Mouse (Mus musculus): ENCODE results near the gene Diaph2. TPM values are rescaled to one million over a fixed set of nuclear protein-coding genes. Genes with fewer than 3 reads are reported as not detected.
"Not testable (repeated sequence)": the region's sequence is repeated elsewhere in the genome, so short reads cannot be mapped to it uniquely, and the experiment has no call there.

Gene Diaph2
- total RNA-seq, 2 experiments from 2014 or later, result 14.7 to 15.2 TPM

DNA sequence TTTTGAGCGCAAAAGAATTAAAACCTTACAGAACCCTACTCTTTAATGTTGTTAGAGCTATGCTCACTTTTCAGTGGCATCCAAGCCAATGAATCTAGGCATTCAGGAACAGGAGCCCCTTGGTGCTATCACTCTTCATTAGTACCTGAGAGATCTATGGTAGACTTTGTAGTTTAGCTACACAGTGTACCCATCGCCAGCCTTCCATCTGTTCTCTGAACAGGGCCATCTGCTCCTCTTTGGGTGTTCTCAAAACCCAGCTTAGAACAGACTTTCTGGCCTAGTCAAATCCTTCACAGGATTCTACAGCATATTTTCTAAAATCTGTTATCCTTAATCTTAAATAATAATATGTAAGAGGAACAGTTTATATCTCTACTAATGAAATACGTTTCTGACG lies 504.1 kb downstream of the Diaph2 start:
- intact Hi-C loops (cut with DNase I), result no loop called here

DNA sequence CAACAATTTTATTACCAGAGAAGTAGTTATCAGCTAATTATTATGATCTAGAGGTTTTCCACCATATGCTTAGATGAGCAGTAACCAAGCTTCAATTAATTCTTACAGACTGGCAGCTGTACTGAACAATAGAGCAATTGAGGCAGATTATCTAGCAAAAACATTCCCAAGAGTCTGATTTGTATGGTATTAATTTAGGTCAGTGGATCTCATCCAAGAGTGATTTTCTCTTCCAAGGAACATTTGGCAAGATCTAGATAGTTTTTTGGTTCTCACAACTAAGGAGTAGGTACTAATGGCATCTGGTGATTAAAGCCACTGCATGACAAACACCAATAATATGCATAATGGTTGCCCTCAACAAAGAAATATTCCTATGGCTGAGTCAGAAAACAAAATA lies 516.2 kb downstream of the Diaph2 start:
- no peak for DNase-seq
- intact Hi-C loops (cut with DNase I), result no loop called here

More for the DNA sequence above, 504.1 kb downstream of the Diaph2 start:
- DNase-seq, result no peak

GRCm38 (mm10) chrX:130279144-130279543 lies 529.6 kb downstream of the Diaph2 start:
- intact Hi-C loops (cut with DNase I), result no loop called here
- no peak for DNase-seq

DNA sequence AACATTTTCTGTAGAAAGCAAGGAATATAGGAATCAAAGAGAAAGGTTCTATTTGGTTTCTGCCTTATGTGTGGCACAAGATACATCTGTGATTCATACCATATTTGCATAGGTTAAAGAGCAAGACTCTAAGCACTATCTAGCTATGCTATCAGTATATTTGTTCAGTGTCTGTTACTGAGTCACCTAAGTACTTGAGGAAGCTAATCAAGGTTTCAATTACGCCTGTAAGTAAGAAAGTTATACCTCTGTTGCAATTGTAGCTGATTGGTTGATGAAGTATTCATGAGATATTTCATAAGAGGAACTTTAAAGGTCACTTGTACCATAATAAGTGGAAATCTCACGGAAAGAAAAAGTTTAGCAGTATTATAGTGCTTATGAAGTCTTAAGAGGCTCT lies 531.9 kb downstream of the Diaph2 start:
- intact Hi-C loops (cut with DNase I), result no loop called here
- no peak for DNase-seq

DNA sequence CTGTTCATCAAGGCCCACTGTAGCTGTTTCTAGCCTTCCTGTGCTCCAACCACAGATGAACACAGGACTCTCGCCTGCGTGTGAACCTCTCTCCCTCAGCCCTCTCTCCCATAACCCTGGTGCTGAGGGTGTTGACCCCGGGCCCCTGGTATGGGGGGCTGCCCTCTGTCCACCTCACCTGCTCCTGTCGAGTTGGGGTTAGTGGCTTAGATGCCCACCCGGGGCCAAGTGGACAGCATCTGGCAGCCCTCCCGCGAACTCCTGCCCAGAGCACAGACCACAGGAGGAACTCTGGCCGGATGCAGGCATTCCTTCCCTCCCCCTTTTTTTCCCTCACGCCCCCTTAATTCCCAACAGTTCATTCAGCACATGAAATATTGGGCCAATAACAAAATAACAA lies 537.5 kb downstream of the Diaph2 start:
- intact Hi-C loops (cut with DNase I), result no loop called here
- DNase-seq, result no peak

GRCm38 (mm10) chrX:130289775-130290174 lies 540.2 kb downstream of the Diaph2 start:
- no peak for DNase-seq
- intact Hi-C loops (cut with DNase I), result no loop called here

DNA sequence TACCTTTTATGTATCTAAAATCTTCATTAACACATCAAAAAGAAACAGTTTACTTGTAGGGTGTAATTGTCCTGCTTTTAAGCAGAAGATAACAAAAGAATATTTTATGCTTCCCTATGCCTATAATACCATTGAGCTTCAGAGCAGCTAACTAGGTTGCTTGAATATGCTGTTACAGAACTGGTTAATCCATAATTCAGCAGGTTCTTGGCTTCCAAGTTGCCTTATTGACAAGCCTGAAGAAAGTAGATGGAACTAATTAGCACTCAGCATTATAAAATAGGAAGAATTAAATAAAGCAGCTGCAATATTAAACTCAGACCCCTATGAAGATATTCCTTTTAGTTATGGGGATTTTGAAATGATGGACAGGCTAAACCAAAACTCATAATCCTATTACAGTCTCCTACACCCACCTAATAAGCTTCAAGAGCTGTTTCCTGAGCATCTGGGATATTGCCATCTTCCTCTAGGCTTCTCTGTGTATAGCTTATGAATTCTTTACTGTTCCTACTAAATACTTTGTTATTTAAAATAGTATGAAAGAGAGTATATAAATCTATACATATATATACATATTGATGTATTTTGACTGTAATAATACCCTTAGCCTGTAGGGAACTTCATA lies 601.4 kb downstream of the Diaph2 start:
- DNase-seq, result no peak
- intact Hi-C loops (cut with DNase I), result no loop called here

DNA sequence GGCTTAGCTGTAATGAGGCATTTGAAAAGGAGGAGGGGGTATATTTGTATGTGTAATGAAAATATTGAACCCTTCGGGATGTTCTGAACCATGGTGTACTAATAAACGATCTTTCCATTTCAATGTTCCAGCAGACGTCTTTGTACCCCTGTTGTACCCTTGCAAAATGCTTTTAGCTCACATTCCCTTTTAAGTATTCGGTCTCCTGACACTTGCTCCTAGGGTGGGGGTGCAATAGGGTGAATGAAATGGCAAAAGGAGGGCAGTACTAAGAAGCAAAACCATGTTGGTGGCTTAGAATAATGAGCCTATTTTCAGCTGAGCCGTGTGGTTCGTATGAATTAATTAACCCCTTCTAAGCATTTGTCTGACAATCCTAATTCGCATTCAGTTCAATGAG lies 601.9 kb downstream of the Diaph2 start:
- intact Hi-C loops (cut with DNase I), result no loop called here
- DNase-seq, result no peak

GRCm38 (mm10) chrX:130393508-130394145 lies 644.1 kb downstream of the Diaph2 start:
- intact Hi-C loops (cut with DNase I), result no loop called here
- DNase-seq, result no peak

- intact Hi-C loops (cut with DNase I), result no loop called here
- DNase-seq, result peak in 1 of 2 experiments; percentile 6
Measured at GRCm38 (mm10) chrX:130403214-130403613, 653.7 kb downstream of the Diaph2 start.

DNA sequence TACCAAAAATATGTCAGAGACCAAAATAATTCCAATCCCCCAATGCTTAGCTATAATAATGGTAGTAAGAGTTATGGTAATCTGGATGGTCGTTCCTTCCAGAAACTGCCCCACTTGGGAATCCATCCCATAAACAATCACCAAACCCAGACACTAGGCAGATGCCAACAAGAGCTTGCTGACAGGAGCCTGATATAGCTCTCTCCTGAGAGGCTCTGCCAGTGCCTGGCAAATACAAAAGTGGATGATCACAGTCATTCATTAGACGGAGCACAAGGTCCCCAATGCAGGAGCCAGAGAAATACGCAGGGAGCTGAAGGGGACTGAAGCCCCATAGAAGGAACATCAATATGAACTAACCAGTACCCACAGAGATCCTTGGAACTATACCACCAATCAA lies 657.9 kb downstream of the Diaph2 start:
- DNase-seq, result peak in 1 of 2 experiments; percentile 10
- intact Hi-C loops (cut with DNase I), result not testable (repeated sequence)

DNA sequence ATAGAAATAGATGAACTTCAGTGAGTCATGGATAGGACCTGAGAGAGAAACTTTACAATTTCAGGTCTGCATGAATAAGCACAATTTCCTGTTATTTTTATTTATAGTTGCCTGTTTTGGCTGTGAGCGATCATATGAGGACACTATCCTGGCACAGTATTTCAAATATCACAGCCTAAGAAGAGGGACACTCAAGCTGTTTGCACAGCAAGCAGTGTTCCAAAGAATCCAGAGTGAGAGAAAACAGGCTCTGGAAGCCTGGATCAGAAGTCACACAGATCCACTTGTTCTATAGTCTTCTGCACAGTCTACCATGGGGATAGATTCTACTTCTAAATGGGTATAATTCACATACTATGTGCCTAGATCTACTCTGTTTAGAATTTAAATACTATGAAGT lies 659.4 kb downstream of the Diaph2 start:
- intact Hi-C loops (cut with DNase I), result no loop called here
- no peak for DNase-seq

GRCm38 (mm10) chrX:130423134-130423533 lies 673.6 kb downstream of the Diaph2 start:
- intact Hi-C loops (cut with DNase I), result no loop called here
- DNase-seq, result no peak

GRCm38 (mm10) chrX:130451822-130452487 lies 702.4 kb downstream of the Diaph2 start:
- no peak for DNase-seq
- intact Hi-C loops (cut with DNase I), result no loop called here

- DNase-seq, result no peak
- intact Hi-C loops (cut with DNase I), result no loop called here
Measured at GRCm38 (mm10) chrX:130452488-130452823, 702.9 kb downstream of the Diaph2 start.

DNA sequence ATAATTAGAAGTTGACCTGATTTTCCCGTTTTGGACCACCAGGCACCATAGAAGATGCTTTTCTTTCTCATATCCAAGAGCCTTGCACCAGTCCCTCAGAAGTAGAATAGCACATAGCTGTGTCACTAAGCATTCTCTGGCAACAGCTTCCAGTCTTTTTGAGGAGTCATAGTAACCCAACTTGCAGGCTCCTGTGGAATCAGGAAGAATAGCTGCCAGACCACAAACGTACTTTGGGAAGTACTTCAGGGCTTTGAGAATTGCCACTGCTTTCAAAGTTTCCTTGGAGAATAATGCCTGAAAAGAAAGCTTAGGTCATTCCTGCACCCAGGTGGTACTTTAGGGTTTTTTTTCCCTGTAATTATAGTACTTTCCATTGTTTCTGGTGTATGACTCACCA lies 723.6 kb downstream of the Diaph2 start:
- no peak for DNase-seq
- intact Hi-C loops (cut with DNase I), result no loop called here

- no peak for DNase-seq
- intact Hi-C loops (cut with DNase I), result no loop called here
Measured at GRCm38 (mm10) chrX:130480877-130481276, 731.3 kb downstream of the Diaph2 start.

GRCm38 (mm10) chrX:130502680-130503464 lies 753.3 kb downstream of the Diaph2 start:
- intact Hi-C loops (cut with DNase I), result no loop called here
- no peak for DNase-seq

- no peak for DNase-seq
- intact Hi-C loops (cut with DNase I), result no loop called here
Measured at GRCm38 (mm10) chrX:130503465-130503860, 753.9 kb downstream of the Diaph2 start.

DNA sequence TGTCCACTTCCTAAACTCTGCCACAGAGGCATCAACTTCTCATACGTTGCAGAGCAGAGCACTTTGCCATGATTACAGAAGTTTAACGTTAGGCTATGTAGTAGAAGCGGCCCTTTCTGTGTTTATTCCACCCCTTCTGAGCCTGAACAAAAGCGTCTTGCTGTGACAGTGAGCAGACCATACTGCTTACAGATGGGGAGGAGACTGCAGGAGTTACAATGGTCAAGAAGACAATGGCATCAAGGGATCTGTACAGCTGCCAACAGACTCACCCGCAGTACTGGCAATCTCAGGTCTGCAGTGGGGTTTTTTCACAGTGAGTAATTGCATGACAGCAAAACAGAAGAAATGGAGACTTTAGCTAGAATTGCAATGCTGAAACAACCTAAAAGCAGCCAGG lies 756.1 kb downstream of the Diaph2 start:
- DNase-seq, result no peak
- intact Hi-C loops (cut with DNase I), result no loop called here
